Mouse (Mus musculus) limb, embryonic 13.5 days (tissue): ENCODE results near the gene Olfr491. TPM values are rescaled to one million over a fixed set of nuclear protein-coding genes. Genes with fewer than 3 reads are reported as not detected.

Experiments used
- ATAC-seq: fragments of 200-750 bp; cut with Nextera tagmentation; 2 replicates; pipeline ENCODE4 v1.8.0; 2017; ENCODE audit warnings: low read depth, moderate number of reproducible peaks, moderate TSS enrichment; ENCODE audit not compliant: low FRiP score
- H3K27ac ChIP-seq: fragments of 300-500 bp; sonication (generic); 2 replicates; pipeline ENCODE4 v1.5.1; 2015; ENCODE audit warnings: inconsistent platforms, mild to moderate bottlenecking, moderate library complexity
- H3K27me3 ChIP-seq: fragments of 300-500 bp; sonication (generic); 2 replicates; pipeline ENCODE4 v1.6.1; 2015; ENCODE audit warnings: mild to moderate bottlenecking, inconsistent platforms
- H3K36me3 ChIP-seq: fragments of 300-500 bp; sonication (generic); 2 replicates; pipeline ENCODE4 v1.6.1; 2015; ENCODE audit warnings: inconsistent platforms, mild to moderate bottlenecking, moderate library complexity
- H3K4me1 ChIP-seq: fragments of 300-500 bp; sonication (generic); 2 replicates; pipeline ENCODE4 v1.6.1; 2015; ENCODE audit warnings: inconsistent platforms
- H3K4me2 ChIP-seq: fragments of 300-500 bp; sonication (generic); replicated peaks from 2 replicates; pipeline ENCODE4 v1.6.1; 2015; ENCODE audit warnings: inconsistent platforms, mild to moderate bottlenecking, moderate library complexity
- H3K4me3 ChIP-seq: fragments of 300-500 bp; sonication (generic); 2 replicates; pipeline ENCODE4 v1.5.1; 2015; ENCODE audit warnings: moderate library complexity, mild to moderate bottlenecking, inconsistent platforms
- H3K9ac ChIP-seq: fragments of 300-500 bp; sonication (generic); 2 replicates; pipeline ENCODE4 v1.6.1; 2015; ENCODE audit warnings: mild to moderate bottlenecking, inconsistent platforms
- H3K9me3 ChIP-seq: fragments of 300-500 bp; sonication (generic); 2 replicates; pipeline ENCODE4 v1.6.1; 2016; ENCODE audit warnings: inconsistent platforms
- WGBS: fragments of 180-500 bp; shearing (Covaris S2); methylation state at CpG from one replicate; pipeline ENCODE4 v1.1.7; 2015; 5-methylcytosine and 5-hydroxymethylcytosine counted together
- polyA plus RNA-seq: library from polyadenylated mRNA; unstranded; fragments of >200 nt; fragmentation: Nextera tagmentation; extraction: Ambion mirVana; gene quantifications from 2 replicates; pipeline ENCODE4 v1.2.1, GENCODE M21; 2015

Olfr491 gene
- not detected in 2 replicates for polyA plus RNA-seq

- Histone ChIP-seq H3K4me2 (no peak within 1 kb of the TSS), H3K4me1 (no peaks in the 10 kb centered on the region), H3K4me3 (no peak within 1 kb of the TSS), H3K27ac (no peak within 1 kb of the TSS), H3K27me3 (no peaks in the 10 kb centered on the region), H3K9ac (no peak within 1 kb of the TSS), H3K36me3 (no peaks in the 10 kb centered on the region), H3K9me3 (no peaks in the 10 kb centered on the region)
- 76% methylated on average over 1 of the region's 1 CpGs for WGBS
- no peak for ATAC-seq
These were observed at the start of gene Olfr491 for GRCm38 (mm10) chr7:108313151-108313550. Gene Olfr491, plus strand, starts transcription at chr7:108313451.

- no peaks in the 10 kb centered on the region for H3K9me3 ChIP-seq
- no peak within 1 kb of the TSS for H3K4me3 ChIP-seq
- no peak within 1 kb of the TSS for H3K9ac ChIP-seq
- ATAC-seq, result no peak
- no peaks in the 10 kb centered on the region for H3K4me1 ChIP-seq
- H3K27ac ChIP-seq, result no peak within 1 kb of the TSS
- H3K4me2 ChIP-seq, result no peak within 1 kb of the TSS
- no peaks in the 10 kb centered on the region for H3K36me3 ChIP-seq
- H3K27me3 ChIP-seq, result no peaks in the 10 kb centered on the region
These were observed 24.4 kb upstream of the Olfr491 start, which contains the start of gene Olfr490 for GRCm38 (mm10) chr7:108288834-108289233. Gene Olfr490, minus strand, starts transcription at chr7:108288934.

DNA sequence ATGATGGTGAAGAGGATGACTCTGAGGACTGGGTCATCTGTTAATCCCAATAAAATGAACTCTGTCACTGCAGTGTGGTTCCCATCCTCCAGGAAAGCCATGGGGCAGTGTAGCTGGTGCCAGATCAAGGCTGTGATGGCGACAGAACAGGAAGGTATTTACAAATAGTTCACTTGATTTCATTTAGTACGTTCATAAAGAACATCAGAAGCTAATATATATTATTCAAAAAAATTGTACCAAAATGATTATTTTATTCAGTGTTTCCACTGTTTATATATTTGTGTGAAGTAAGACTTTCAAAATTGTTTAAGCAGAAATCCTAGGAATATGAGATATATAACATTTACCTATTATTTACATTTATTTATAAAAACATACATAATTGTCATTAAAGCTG lies 10.3 kb downstream of the Olfr491 start, which contains the start of gene Olfr492:
TSS of gene Olfr492 (minus strand) at position 101 of the 400 bp plus-strand sequence.
- H3K4me1 ChIP-seq, result no peaks in the 10 kb centered on the region
- no peaks in the 10 kb centered on the region for H3K36me3 ChIP-seq
- WGBS, result 81% methylated on average over 2 of the region's 2 CpGs
- H3K27ac ChIP-seq, result no peak within 1 kb of the TSS
- ATAC-seq, result no peak
- H3K27me3 ChIP-seq, result no peaks in the 10 kb centered on the region
- no peaks in the 10 kb centered on the region for H3K9me3 ChIP-seq
- H3K4me2 ChIP-seq, result no peak within 1 kb of the TSS
- H3K9ac ChIP-seq, result no peak within 1 kb of the TSS
- H3K4me3 ChIP-seq, result no peak within 1 kb of the TSS

- no peak for ATAC-seq
These were observed 33.6 kb downstream of the Olfr491 start, which contains the start of gene Olfr493 for GRCm38 (mm10) chr7:108346879-108347278. Gene Olfr493, minus strand, starts transcription at chr7:108346979.

DNA sequence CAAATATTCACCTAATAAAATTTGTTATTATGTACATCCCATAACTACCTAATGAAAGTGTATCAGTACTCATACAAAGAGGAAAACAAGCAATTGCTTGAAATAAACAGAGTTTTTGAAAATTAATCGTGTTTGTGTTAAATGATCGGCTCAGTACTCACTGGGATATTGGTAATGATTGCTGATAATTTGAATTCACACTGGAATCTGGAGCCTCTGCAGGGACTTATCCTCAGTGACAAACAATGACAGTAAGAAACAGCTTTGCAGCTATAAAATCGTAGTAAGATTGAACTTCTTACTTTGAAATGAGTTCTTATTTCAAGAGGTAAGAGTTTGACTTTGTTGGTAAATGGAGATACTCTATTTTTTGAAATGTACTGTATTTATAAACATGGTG lies 51.8 kb downstream of the Olfr491 start, which contains the start of gene Olfr494:
TSS of gene Olfr494 (plus strand) at position 301 of the 400 bp plus-strand sequence.
- Histone ChIP-seq H3K27ac (no peak within 1 kb of the TSS), H3K4me1 (no peaks in the 10 kb centered on the region), H3K4me2 (no peak within 1 kb of the TSS), H3K27me3 (no peaks in the 10 kb centered on the region), H3K9me3 (0 out of 2 replicates have a peak, but pooled peaks cover under 1% of the 10 kb centered on the region), H3K36me3 (no peaks in the 10 kb centered on the region), H3K9ac (no peak within 1 kb of the TSS), H3K4me3 (no peak within 1 kb of the TSS)
- ATAC-seq, result no peak
- WGBS, result 85% methylated on average over 3 of the region's 3 CpGs

More at GRCm38 (mm10) chr7:108346879-108347278, 33.6 kb downstream of the Olfr491 start, which contains the start of gene Olfr493:
- Histone ChIP-seq H3K4me1 (no peaks in the 10 kb centered on the region), H3K9ac (no peak within 1 kb of the TSS), H3K27me3 (no peaks in the 10 kb centered on the region), H3K4me3 (no peak within 1 kb of the TSS), H3K36me3 (no peaks in the 10 kb centered on the region), H3K27ac (no peak within 1 kb of the TSS), H3K9me3 (no peaks in the 10 kb centered on the region), H3K4me2 (no peak within 1 kb of the TSS)
- WGBS, result 60% methylated on average over 1 of the region's 1 CpGs

Other genes starting within 250 kb of the Olfr491 start
- gene Olfr480, start 246.1 kb upstream of the Olfr491 start, polyA plus RNA-seq, result not detected in 2 replicates
- gene Olfr481, start 233.6 kb upstream of the Olfr491 start, polyA plus RNA-seq, result not detected in 2 replicates
- 0.14 TPM in 1 of 2 replicates, not detected in the other for gene Olfr482, start 215.9 kb upstream of the Olfr491 start, polyA plus RNA-seq
- not detected in 2 replicates for gene Olfr483, start 212.6 kb upstream of the Olfr491 start, polyA plus RNA-seq
- not detected in 2 replicates for gene Olfr484, start 186.0 kb upstream of the Olfr491 start, polyA plus RNA-seq
- not detected in 2 replicates for gene Olfr485, start 153.6 kb upstream of the Olfr491 start, polyA plus RNA-seq
- not detected in 2 replicates for gene Olfr486, start 140.7 kb upstream of the Olfr491 start, polyA plus RNA-seq
- gene Olfr487, start 98.8 kb upstream of the Olfr491 start, polyA plus RNA-seq, result not detected in 2 replicates
- not detected in 2 replicates for gene Olfr488, start 55.1 kb upstream of the Olfr491 start, polyA plus RNA-seq
- gene Olfr490, start 24.5 kb upstream of the Olfr491 start, polyA plus RNA-seq, result not detected in 2 replicates
- gene Olfr492, start 10.2 kb downstream of the Olfr491 start, polyA plus RNA-seq, result 0.15 TPM in 1 of 2 replicates, not detected in the other
- gene Olfr493, start 33.5 kb downstream of the Olfr491 start, polyA plus RNA-seq, result not detected in 2 replicates
- not detected in 2 replicates for gene Olfr494, start 51.9 kb downstream of the Olfr491 start, polyA plus RNA-seq
- not detected in 2 replicates for gene Olfr495, start 79.7 kb downstream of the Olfr491 start, polyA plus RNA-seq
- not detected in 2 replicates for gene Olfr497, start 107.0 kb downstream of the Olfr491 start, polyA plus RNA-seq
- not detected in 2 replicates for gene Olfr498, start 151.9 kb downstream of the Olfr491 start, polyA plus RNA-seq
- not detected in 2 replicates for gene Olfr502, start 211.6 kb downstream of the Olfr491 start, polyA plus RNA-seq
- not detected in 2 replicates for gene Olfr503, start 231.1 kb downstream of the Olfr491 start, polyA plus RNA-seq